Mouse (Mus musculus): ENCODE results near the gene Hpd.

GRCm38 (mm10) chr5:123142161-123143157 lies 40.1 kb downstream of the Hpd start, which contains the start of gene Setd1b:
- TF ChIP-seq CTCF (conservative IDR thresholded peaks at IDR 0.05 in 1 of 2, IDR thresholded peaks at IDR 0.05 in 1 of 2; ENCODE audit: low read depth in 2 of 2, low read length in 2 of 2) (no peak), USF1 (IDR thresholded peaks at IDR 0.05; ENCODE audit: low read depth, low read length) (no peak), MAZ (IDR thresholded peaks at IDR 0.05; ENCODE audit: low read depth, low read length) (no peak), ETS1 (conservative IDR thresholded peaks at IDR 0.05; ENCODE audit: low read depth, low read length) (no peak), JUND (conservative IDR thresholded peaks at IDR 0.05; ENCODE audit: low read depth, low read length) (no peak), BHLHE40 (IDR thresholded peaks at IDR 0.05; ENCODE audit: low read depth, low read length) (no peak), MXI1 (IDR thresholded peaks at IDR 0.05; ENCODE audit: low read depth, low read length) (no peak; the same call in 1 of the 2 replicates), POLR2A (IDR thresholded peaks at IDR 0.05; ENCODE audit: low read depth, low read length) (no peak; the same call in 1 of the 2 replicates)

Measured in CH12.LX (cell line).